In genomic region chr4:32170460-32171192, GRCm38 (mm10) we compare ENCODE assay signal across 11 mouse cellular contexts.
DNase-seq lines count a peak whose midpoint lies in the region; ATAC-seq lines count a peak whose summit lies in the region.
"Had no signal": no experiment of that assay in that cellular context is flagged by ENCODE, and none has a peak within 500 bp of the region (broad histone marks: within the 10 kb centered on the region; RNA-seq: fewer than 3 reads in every experiment).

No protein-coding gene starts in this region.

- H3K36me3 ChIP-seq in embryonic facial prominence, embryonic 14.5 days (ENCODE audit: control insufficient read depth, insufficient read depth, low read length), result no peaks in the 10 kb centered on the region
- no peaks in the 10 kb centered on the region for H3K36me3 ChIP-seq in embryonic facial prominence, embryonic 10.5 days (replicated peaks)
- H3K36me3 ChIP-seq in midbrain, embryonic 11.5 days (ENCODE audit: control insufficient read depth, insufficient read depth, low read length), result no peaks in the 10 kb centered on the region
- H3K36me3 ChIP-seq: forebrain, embryonic 15.5 days; neural tube, embryonic 13.5 days had no signal

- ATAC-seq in embryonic facial prominence, embryonic 14.5 days (ENCODE audit: low read depth), result peak; percentile 23; the same call in 1 of the 2 replicates
- ATAC-seq in megakaryocyte, adult 5-6 weeks (ENCODE audit: poor library complexity, severe bottlenecking), result peak; percentile 55
- ATAC-seq in midbrain, embryonic 11.5 days (ENCODE audit: low FRiP score), result no peak
- ATAC-seq: forebrain, embryonic 15.5 days had no signal

- intact Hi-C loops in left cerebral cortex, postnatal 4 days (cut with DNase I), result no loop called here

- H3K9ac ChIP-seq in embryonic facial prominence, embryonic 14.5 days (ENCODE audit: low read depth, low read length), result no peak overlapping the region
- no peak overlapping the region for H3K9ac ChIP-seq in midbrain, embryonic 11.5 days (ENCODE audit: low read length)
- H3K9ac ChIP-seq: forebrain, embryonic 15.5 days; neural tube, embryonic 13.5 days had no signal

- DNase-seq in embryonic facial prominence, embryonic 14.5 days (ENCODE audit: low spot score), result no peak
- DNase-seq in embryonic facial prominence, embryonic 10.5 days (ENCODE audit: low spot score), result no peak
- peak; percentile 13 for DNase-seq in thymus, postnatal 0 days (ENCODE audit: low spot score)
- DNase-seq in thymus, postnatal 10 days (ENCODE audit: low spot score in 2 of 2), result no peak
- DNase-seq in layer of hippocampus, postnatal 10 days (ENCODE audit: low spot score in 2 of 2), result no peak
- DNase-seq in midbrain, embryonic 11.5 days (ENCODE audit: low spot score, missing footprints), result no peak
- no peak for DNase-seq in left cerebral cortex, postnatal 4 days
- DNase-seq: cerebellum, adult 9-10 months had no signal

- H3K4me2 ChIP-seq in embryonic facial prominence, embryonic 14.5 days (ENCODE audit: low read depth, low read length), result no peak overlapping the region; the same call in 1 of the 2 replicates
- no peak overlapping the region for H3K4me2 ChIP-seq in midbrain, embryonic 11.5 days
- H3K4me2 ChIP-seq: forebrain, embryonic 15.5 days; neural tube, embryonic 13.5 days had no signal

- 56% methylated on average over 15 of the region's 15 CpGs for WGBS in embryonic facial prominence, embryonic 14.5 days
- 63% methylated on average over 15 of the region's 15 CpGs for WGBS in embryonic facial prominence, embryonic 10.5 days
- WGBS in midbrain, embryonic 11.5 days, result 63% methylated on average over 15 of the region's 15 CpGs

- H3K27me3 ChIP-seq in embryonic facial prominence, embryonic 14.5 days (replicated peaks; ENCODE audit: control insufficient read depth, insufficient read depth, low read length), result no peaks in the 10 kb centered on the region; the same call in 1 of the 2 replicates
- H3K27me3 ChIP-seq in embryonic facial prominence, embryonic 10.5 days (replicated peaks; ENCODE audit: low read depth, poor library complexity, severe bottlenecking), result peaks cover 13% of the 10 kb centered on the region; the same call in 1 of the 2 replicates
- no peaks in the 10 kb centered on the region for H3K27me3 ChIP-seq in midbrain, embryonic 11.5 days (ENCODE audit: control insufficient read depth, insufficient read depth, low read length)
- H3K27me3 ChIP-seq: forebrain, embryonic 15.5 days had no signal

- H3K4me1 ChIP-seq in embryonic facial prominence, embryonic 14.5 days (ENCODE audit: control insufficient read depth, insufficient read depth, low read length), result peaks cover 6% of the 10 kb centered on the region; the same call in 1 of the 2 replicates
- H3K4me1 ChIP-seq in embryonic facial prominence, embryonic 10.5 days, result peaks cover 50% of the 10 kb centered on the region
- peaks cover 3% of the 10 kb centered on the region; the same call in 1 of the 2 replicates for H3K4me1 ChIP-seq in midbrain, embryonic 11.5 days (ENCODE audit: control insufficient read depth, insufficient read depth, low read length)
- H3K4me1 ChIP-seq: forebrain, embryonic 15.5 days had no signal

- no peaks in the 10 kb centered on the region for H3K9me3 ChIP-seq in embryonic facial prominence, embryonic 14.5 days (ENCODE audit: control insufficient read depth, low read length)
- H3K9me3 ChIP-seq in embryonic facial prominence, embryonic 10.5 days, result no peaks in the 10 kb centered on the region
- no peaks in the 10 kb centered on the region for H3K9me3 ChIP-seq in midbrain, embryonic 11.5 days (ENCODE audit: control insufficient read depth, low read length)
- H3K9me3 ChIP-seq: forebrain, embryonic 15.5 days had no signal

- H3K27ac ChIP-seq in embryonic facial prominence, embryonic 14.5 days (replicated peaks; ENCODE audit: low read depth, low read length), result no peak overlapping the region
- H3K27ac ChIP-seq in embryonic facial prominence, embryonic 10.5 days (replicated peaks), result no peak overlapping the region
- no peak overlapping the region for H3K27ac ChIP-seq in midbrain, embryonic 11.5 days (ENCODE audit: low read depth, low read length)
- H3K27ac ChIP-seq: forebrain, embryonic 15.5 days; neural tube, embryonic 13.5 days had no signal

- H3K4me3 ChIP-seq in embryonic facial prominence, embryonic 14.5 days (ENCODE audit: low read depth, low read length), result no peak overlapping the region
- no peak overlapping the region for H3K4me3 ChIP-seq in embryonic facial prominence, embryonic 10.5 days
- H3K4me3 ChIP-seq in midbrain, embryonic 11.5 days (ENCODE audit: low read depth, low read length), result no peak overlapping the region
- H3K4me3 ChIP-seq: forebrain, embryonic 15.5 days; neural tube, embryonic 13.5 days had no signal
